Mouse (Mus musculus): ENCODE measurements around the gene Nt5e. TPM values are rescaled to one million over a fixed set of nuclear protein-coding genes. Genes with fewer than 3 reads are reported as not detected.

The Nt5e gene
- polyA plus RNA-seq, 1 experiment from 2014 or later, result 21.6 TPM

DNA sequence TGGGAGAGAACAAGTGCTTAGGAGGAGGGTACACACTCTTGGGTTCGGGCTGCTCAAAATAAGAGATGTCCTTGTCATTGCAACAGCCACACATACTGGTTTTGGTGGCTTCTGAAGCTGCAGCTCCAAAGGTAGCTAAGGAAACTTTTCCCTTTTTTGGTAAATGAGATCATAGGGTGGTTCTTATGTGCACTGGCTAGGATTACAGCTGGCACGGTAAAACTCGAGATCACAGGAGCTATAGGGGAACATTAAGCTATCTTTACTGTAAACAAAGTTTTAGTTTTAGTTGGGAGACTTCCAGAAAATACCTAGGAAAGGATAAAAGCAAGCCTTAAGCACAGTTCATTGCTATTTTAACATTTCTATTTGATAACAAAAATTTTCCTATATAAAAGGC lies 24.2 kb downstream of the Nt5e start:
- Histone ChIP-seq H3K27ac (replicated peaks; ENCODE audit: low read depth, low read length) (no peak overlapping the region), H3K27me3 (replicated peaks; ENCODE audit: control insufficient read depth, insufficient read depth, low read length) (no peaks in the 10 kb centered on the region), H3K36me3 (ENCODE audit: control insufficient read depth, insufficient read depth, low read length) (no peaks in the 10 kb centered on the region), H3K9me3 (ENCODE audit: control insufficient read depth, low read length) (no peaks in the 10 kb centered on the region), H3K9ac (ENCODE audit: low read depth, low read length) (no peak overlapping the region), H3K4me2 (ENCODE audit: low read depth, low read length) (no peak overlapping the region), H3K4me3 (ENCODE audit: low read depth, low read length) (no peak overlapping the region), H3K4me1 (ENCODE audit: control insufficient read depth, insufficient read depth, low read length) (peaks cover 15% of the 10 kb centered on the region; the same call in 1 of the 2 replicates)
- WGBS, result 48% methylated on average over 3 of the region's 3 CpGs
- ATAC-seq (ENCODE audit: low read depth), result peak; percentile 46; the same call in 1 of the 2 replicates
- DNase-seq (ENCODE audit: low spot score), result peak; percentile 48

DNA sequence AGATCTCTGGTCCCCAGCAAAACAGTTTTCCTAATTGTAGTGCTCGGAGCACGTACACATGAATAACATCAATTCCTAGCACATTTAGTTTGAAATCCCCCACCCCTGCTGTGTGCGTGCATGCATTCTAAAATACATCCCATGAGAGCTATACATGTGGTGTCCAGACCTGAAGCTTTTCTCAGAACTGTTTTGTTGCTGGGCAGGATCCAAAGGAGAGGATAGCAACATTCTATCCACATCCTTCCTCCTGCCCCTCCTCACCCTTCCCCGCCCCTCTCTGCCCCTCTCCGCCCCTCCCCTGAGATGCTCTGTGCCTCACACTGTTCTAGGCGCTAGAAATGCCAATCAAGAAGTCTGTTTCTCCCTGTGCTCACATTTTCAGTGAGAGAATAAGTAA lies 25.7 kb downstream of the Nt5e start:
- Histone ChIP-seq H3K27ac (replicated peaks; ENCODE audit: low read depth, low read length) (peak overlapping the region; percentile 52), H3K36me3 (ENCODE audit: control insufficient read depth, insufficient read depth, low read length) (no peaks in the 10 kb centered on the region), H3K4me2 (ENCODE audit: low read depth, low read length) (0 out of 2 replicates have a peak overlapping the region, but pooled peaks have one; percentile 10), H3K9ac (ENCODE audit: low read depth, low read length) (no peak overlapping the region), H3K4me1 (ENCODE audit: control insufficient read depth, insufficient read depth, low read length) (peaks cover 15% of the 10 kb centered on the region; the same call in 1 of the 2 replicates), H3K9me3 (ENCODE audit: control insufficient read depth, low read length) (no peaks in the 10 kb centered on the region), H3K4me3 (ENCODE audit: low read depth, low read length) (no peak overlapping the region), H3K27me3 (replicated peaks; ENCODE audit: control insufficient read depth, insufficient read depth, low read length) (no peaks in the 10 kb centered on the region)
- DNase-seq (ENCODE audit: low spot score), result peak; percentile 83
- 47% methylated on average over 6 of the region's 6 CpGs for WGBS
- ATAC-seq (ENCODE audit: low read depth), result peak; percentile 61; the same call in 1 of the 2 replicates

DNA sequence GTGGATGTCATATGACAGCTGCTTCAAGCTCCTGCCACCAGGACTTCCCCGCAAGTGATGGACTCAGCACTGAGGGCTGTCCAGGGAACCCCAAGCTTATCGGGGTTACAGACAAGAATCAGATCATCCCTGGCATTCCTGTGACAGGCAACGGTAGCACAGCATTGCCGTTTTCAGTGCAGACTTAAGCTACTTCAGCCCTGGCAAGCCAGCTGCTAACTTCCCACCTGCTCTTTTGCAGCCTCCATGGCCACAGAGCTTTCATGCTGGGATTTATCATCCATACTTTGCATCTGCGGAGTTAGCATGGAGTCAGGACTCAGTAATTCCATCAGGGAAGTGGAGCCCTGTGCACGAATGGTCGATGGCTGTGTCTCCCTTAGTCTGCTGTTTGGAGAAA lies 26.5 kb downstream of the Nt5e start:
- ATAC-seq (ENCODE audit: low read depth), result no peak
- Histone ChIP-seq H3K4me2 (ENCODE audit: low read depth, low read length) (no peak overlapping the region), H3K27ac (replicated peaks; ENCODE audit: low read depth, low read length) (no peak overlapping the region), H3K36me3 (ENCODE audit: control insufficient read depth, insufficient read depth, low read length) (no peaks in the 10 kb centered on the region), H3K27me3 (replicated peaks; ENCODE audit: control insufficient read depth, insufficient read depth, low read length) (no peaks in the 10 kb centered on the region), H3K4me1 (ENCODE audit: control insufficient read depth, insufficient read depth, low read length) (peaks cover 15% of the 10 kb centered on the region; the same call in 1 of the 2 replicates), H3K4me3 (ENCODE audit: low read depth, low read length) (no peak overlapping the region), H3K9me3 (ENCODE audit: control insufficient read depth, low read length) (no peaks in the 10 kb centered on the region), H3K9ac (ENCODE audit: low read depth, low read length) (no peak overlapping the region)
- no peak for DNase-seq (ENCODE audit: low spot score)
- WGBS, result 86% methylated on average over 7 of the region's 7 CpGs

DNA sequence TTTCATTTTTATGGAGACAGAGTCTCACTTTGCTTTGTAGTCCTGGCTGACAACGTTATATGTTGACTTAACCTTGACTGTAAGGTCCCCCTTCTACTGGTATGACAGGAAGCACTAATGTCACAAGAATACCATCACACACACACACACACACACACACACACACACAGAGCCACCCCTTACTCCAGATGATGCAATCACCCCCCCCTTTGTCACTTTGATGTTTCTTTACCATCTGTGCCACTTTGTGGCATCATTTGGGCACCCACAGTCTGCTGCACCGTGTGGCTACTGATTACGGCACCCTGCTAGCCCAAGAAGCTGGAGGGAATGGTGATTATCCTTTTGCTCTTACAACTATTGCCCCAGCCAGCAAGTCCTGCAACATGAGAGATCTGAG lies 30.2 kb downstream of the Nt5e start:
- H3K36me3 ChIP-seq (ENCODE audit: control insufficient read depth, insufficient read depth, low read length), result no peaks in the 10 kb centered on the region
- no peak overlapping the region for H3K4me2 ChIP-seq (ENCODE audit: low read depth, low read length)
- ATAC-seq (ENCODE audit: low read depth), result no peak
- no peak for DNase-seq (ENCODE audit: low spot score)
- no peaks in the 10 kb centered on the region for H3K9me3 ChIP-seq (ENCODE audit: control insufficient read depth, low read length)
- no peak overlapping the region for H3K27ac ChIP-seq (replicated peaks; ENCODE audit: low read depth, low read length)
- no peak overlapping the region for H3K4me3 ChIP-seq (ENCODE audit: low read depth, low read length)
- H3K9ac ChIP-seq (ENCODE audit: low read depth, low read length), result no peak overlapping the region
- 53% methylated on average over 3 of the region's 3 CpGs for WGBS
- H3K27me3 ChIP-seq (replicated peaks; ENCODE audit: control insufficient read depth, insufficient read depth, low read length), result no peaks in the 10 kb centered on the region
- H3K4me1 ChIP-seq (ENCODE audit: control insufficient read depth, insufficient read depth, low read length), result peaks cover 4% of the 10 kb centered on the region; the same call in 1 of the 2 replicates

DNA sequence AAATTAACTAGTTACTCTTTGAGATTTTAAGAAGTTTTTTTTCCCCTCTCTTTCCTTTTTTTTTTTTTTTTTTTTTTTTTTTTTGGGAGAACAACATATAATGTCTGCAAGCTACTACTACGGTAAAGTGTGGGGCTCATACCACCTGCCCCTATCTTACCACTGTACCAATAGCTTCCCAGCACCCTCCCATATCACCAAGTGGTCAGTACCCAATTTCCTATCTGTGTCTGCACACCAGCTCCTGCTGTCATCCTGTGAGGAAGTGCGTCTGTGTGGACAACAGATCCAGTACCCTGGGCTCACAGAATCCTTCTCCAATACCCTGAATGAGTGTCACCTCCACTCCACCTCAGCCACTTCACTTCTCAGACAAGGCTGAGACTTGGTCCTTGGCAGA lies 32.1 kb downstream of the Nt5e start:
- Histone ChIP-seq H3K4me2 (ENCODE audit: low read depth, low read length) (no peak overlapping the region), H3K9me3 (ENCODE audit: control insufficient read depth, low read length) (no peaks in the 10 kb centered on the region), H3K4me3 (ENCODE audit: low read depth, low read length) (no peak overlapping the region), H3K9ac (ENCODE audit: low read depth, low read length) (no peak overlapping the region), H3K27ac (replicated peaks; ENCODE audit: low read depth, low read length) (no peak overlapping the region), H3K27me3 (replicated peaks; ENCODE audit: control insufficient read depth, insufficient read depth, low read length) (no peaks in the 10 kb centered on the region), H3K4me1 (ENCODE audit: control insufficient read depth, insufficient read depth, low read length) (no peaks in the 10 kb centered on the region), H3K36me3 (ENCODE audit: control insufficient read depth, insufficient read depth, low read length) (no peaks in the 10 kb centered on the region)
- ATAC-seq (ENCODE audit: low read depth), result no peak
- WGBS, result 75% methylated on average over 2 of the region's 2 CpGs
- no peak for DNase-seq (ENCODE audit: low spot score)

DNA sequence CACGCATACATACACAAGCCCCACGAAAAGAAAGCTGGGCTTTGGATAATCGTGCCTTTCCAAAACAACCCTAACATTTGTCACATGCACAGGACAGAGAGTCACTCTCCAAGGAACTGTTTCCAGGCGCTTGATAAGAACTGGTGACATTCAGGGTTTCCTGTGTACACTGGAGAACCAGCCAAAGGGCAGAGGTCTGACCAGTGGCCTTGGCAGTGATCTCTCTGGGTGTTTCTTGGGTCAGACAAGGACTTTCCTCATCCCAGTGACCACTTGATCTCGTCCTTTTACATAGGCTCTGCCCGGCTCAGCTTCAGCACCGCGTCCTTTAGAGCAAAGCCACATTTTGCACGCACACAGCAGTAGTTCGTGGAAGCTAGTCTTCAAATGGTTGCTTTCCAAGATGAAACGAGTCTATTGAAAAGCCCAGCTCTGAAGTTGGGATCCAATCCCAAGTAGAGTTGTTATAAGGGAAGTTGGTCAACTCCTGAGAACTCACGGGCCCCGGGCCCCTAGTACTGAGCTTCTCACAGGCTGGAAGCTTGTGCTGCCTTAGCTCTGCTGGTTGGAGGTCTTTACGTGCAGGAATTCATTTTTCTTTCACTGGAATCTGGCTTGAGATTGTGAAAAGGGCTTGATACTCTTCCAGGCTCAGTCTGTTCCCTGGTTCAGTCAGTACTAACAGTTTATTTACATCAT lies 34.4 kb downstream of the Nt5e start:
- Histone ChIP-seq H3K36me3 (ENCODE audit: control insufficient read depth, insufficient read depth, low read length) (no peaks in the 10 kb centered on the region), H3K9me3 (ENCODE audit: control insufficient read depth, low read length) (no peaks in the 10 kb centered on the region), H3K4me3 (ENCODE audit: low read depth, low read length) (no peak overlapping the region), H3K4me1 (ENCODE audit: control insufficient read depth, insufficient read depth, low read length) (no peaks in the 10 kb centered on the region), H3K27me3 (replicated peaks; ENCODE audit: control insufficient read depth, insufficient read depth, low read length) (no peaks in the 10 kb centered on the region), H3K27ac (replicated peaks; ENCODE audit: low read depth, low read length) (0 out of 2 replicates have a peak overlapping the region, but pooled peaks have one; percentile 61), H3K4me2 (ENCODE audit: low read depth, low read length) (no peak overlapping the region), H3K9ac (ENCODE audit: low read depth, low read length) (no peak overlapping the region)
- WGBS, result 81% methylated on average over 14 of the region's 14 CpGs
- DNase-seq (ENCODE audit: low spot score) (peak; percentile 32), ATAC-seq (ENCODE audit: low read depth) (no peak)

DNA sequence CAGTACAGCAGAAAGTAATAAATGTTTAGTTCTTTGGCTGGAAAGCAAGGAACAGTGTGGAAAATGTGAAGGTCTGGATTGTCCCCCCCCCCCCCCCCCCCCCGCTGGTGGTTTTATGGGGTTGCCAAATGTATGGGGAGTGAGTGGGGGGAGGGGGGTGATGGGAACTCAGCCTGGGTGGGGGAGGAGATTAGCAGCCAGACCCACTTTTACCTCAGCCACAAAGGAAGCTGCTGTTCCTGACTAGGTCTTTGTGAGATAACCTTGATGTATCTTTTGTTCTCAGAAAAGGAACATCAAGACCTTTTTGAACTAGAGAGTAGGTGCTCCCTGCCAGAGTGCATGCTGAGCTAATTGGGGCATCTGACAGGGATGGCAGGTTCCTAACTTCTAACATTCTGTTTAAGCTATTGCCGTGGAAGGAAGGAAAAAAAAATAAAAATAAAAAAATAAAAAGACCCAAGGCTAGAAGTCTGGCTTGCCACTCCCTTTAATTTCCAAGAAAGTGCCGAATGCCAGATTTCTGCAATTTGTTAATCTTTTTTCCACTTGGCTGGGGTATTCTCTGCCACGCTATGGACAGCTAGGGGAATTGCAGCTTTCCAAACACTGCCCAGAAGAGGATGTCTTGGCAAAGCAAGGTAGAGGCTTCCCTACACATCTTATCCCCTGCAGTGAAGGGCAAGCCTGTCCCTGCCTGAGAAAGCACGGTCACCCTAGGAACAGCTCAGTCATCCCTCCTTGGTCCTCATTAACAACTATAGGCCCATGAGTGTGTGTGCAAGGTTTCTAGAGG lies 35.3 kb downstream of the Nt5e start:
- H3K9ac ChIP-seq (ENCODE audit: low read depth, low read length), result no peak overlapping the region
- 0 out of 2 replicates have a peak, but pooled peaks cover 1% of the 10 kb centered on the region for H3K36me3 ChIP-seq (ENCODE audit: control insufficient read depth, insufficient read depth, low read length)
- WGBS, result 16% methylated on average over 5 of the region's 5 CpGs
- H3K4me2 ChIP-seq (ENCODE audit: low read depth, low read length), result no peak overlapping the region
- no peaks in the 10 kb centered on the region for H3K9me3 ChIP-seq (ENCODE audit: control insufficient read depth, low read length)
- H3K4me1 ChIP-seq (ENCODE audit: control insufficient read depth, insufficient read depth, low read length), result no peaks in the 10 kb centered on the region
- no peak overlapping the region for H3K27ac ChIP-seq (replicated peaks; ENCODE audit: low read depth, low read length)
- H3K4me3 ChIP-seq (ENCODE audit: low read depth, low read length), result no peak overlapping the region
- DNase-seq (ENCODE audit: low spot score) (peak; percentile 63), ATAC-seq (ENCODE audit: low read depth) (no peak)
- no peaks in the 10 kb centered on the region for H3K27me3 ChIP-seq (replicated peaks; ENCODE audit: control insufficient read depth, insufficient read depth, low read length)

DNA sequence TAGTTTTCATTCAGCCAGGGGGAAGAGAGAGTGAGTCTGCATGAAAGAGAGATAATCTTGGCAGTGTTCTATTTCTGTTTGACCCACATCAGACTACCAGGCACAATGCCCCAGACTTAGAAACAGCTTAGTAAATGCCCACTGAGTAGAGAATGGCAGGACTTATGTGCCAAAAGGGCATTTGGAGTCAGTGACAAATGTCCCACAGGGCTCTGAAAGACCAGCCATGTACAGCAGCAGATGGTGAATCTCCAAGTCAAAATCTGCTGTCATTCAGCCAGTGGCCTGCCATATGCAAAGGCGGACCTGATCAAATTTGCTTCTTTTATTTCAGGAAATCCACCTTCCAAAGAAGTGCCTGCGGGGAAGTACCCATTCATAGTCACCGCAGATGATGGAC lies 36.1 kb downstream of the Nt5e start:
- ATAC-seq (ENCODE audit: low read depth) (no peak), DNase-seq (ENCODE audit: low spot score) (no peak)
- Histone ChIP-seq H3K27ac (replicated peaks; ENCODE audit: low read depth, low read length) (no peak overlapping the region), H3K27me3 (replicated peaks; ENCODE audit: control insufficient read depth, insufficient read depth, low read length) (no peaks in the 10 kb centered on the region), H3K9ac (ENCODE audit: low read depth, low read length) (no peak overlapping the region), H3K4me1 (ENCODE audit: control insufficient read depth, insufficient read depth, low read length) (no peaks in the 10 kb centered on the region), H3K36me3 (ENCODE audit: control insufficient read depth, insufficient read depth, low read length) (0 out of 2 replicates have a peak, but pooled peaks cover 2% of the 10 kb centered on the region), H3K4me3 (ENCODE audit: low read depth, low read length) (no peak overlapping the region), H3K4me2 (ENCODE audit: low read depth, low read length) (no peak overlapping the region), H3K9me3 (ENCODE audit: control insufficient read depth, low read length) (no peaks in the 10 kb centered on the region)
- WGBS, result 84% methylated on average over 3 of the region's 3 CpGs

All from embryonic facial prominence, embryonic 14.5 days (tissue).